Mouse (Mus musculus) liver, adult (tissue): Measurements from ENCODE around the gene Rbm47.

Experiments
- GATA4 ChIP-seq: IDR thresholded peaks from 2 replicates; pipeline ENCODE4 v1.6.1; 2014; ENCODE audit warnings: mild to moderate bottlenecking, low read length; ENCODE audit not compliant: insufficient replicate concordance

The Rbm47 gene

GRCm38 (mm10) chr5:66143093-66144032 lies 29.6 kb downstream of the Rbm47 start:
- no peak for TF ChIP-seq GATA4

GRCm38 (mm10) chr5:66141474-66141873 lies 31.4 kb downstream of the Rbm47 start:
- no peak for TF ChIP-seq GATA4

- no peak for TF ChIP-seq GATA4
These were observed 33.2 kb downstream of the Rbm47 start for GRCm38 (mm10) chr5:66139634-66140295.

- TF ChIP-seq GATA4: no peak
These were observed 33.7 kb downstream of the Rbm47 start for GRCm38 (mm10) chr5:66139171-66139570.

GRCm38 (mm10) chr5:66138597-66138996 lies 34.3 kb downstream of the Rbm47 start:
- TF ChIP-seq GATA4: no peak

GRCm38 (mm10) chr5:66137250-66137649 lies 35.7 kb downstream of the Rbm47 start:
- TF ChIP-seq GATA4: no peak

GRCm38 (mm10) chr5:66135853-66136210 lies 37.1 kb downstream of the Rbm47 start:
- no peak for TF ChIP-seq GATA4

GRCm38 (mm10) chr5:66135161-66135852 lies 37.6 kb downstream of the Rbm47 start:
- no peak for TF ChIP-seq GATA4

- TF ChIP-seq GATA4: no peak
These were observed 38.3 kb downstream of the Rbm47 start for GRCm38 (mm10) chr5:66134578-66134977.

- no peak for TF ChIP-seq GATA4
These were observed 44.0 kb downstream of the Rbm47 start for GRCm38 (mm10) chr5:66128948-66129347.

- TF ChIP-seq GATA4: no peak
These were observed 47.5 kb downstream of the Rbm47 start for GRCm38 (mm10) chr5:66125418-66125817.

GRCm38 (mm10) chr5:66124931-66125330 lies 48.0 kb downstream of the Rbm47 start:
- TF ChIP-seq GATA4: no peak

- TF ChIP-seq GATA4: no peak
These were observed 48.9 kb downstream of the Rbm47 start for GRCm38 (mm10) chr5:66124089-66124400.

- no peak for TF ChIP-seq GATA4
These were observed 49.4 kb downstream of the Rbm47 start for GRCm38 (mm10) chr5:66123295-66124088.

- no peak for TF ChIP-seq GATA4
These were observed 51.7 kb downstream of the Rbm47 start for GRCm38 (mm10) chr5:66121255-66121654.

GRCm38 (mm10) chr5:66114751-66115150 lies 58.2 kb downstream of the Rbm47 start:
- TF ChIP-seq GATA4: no peak

GRCm38 (mm10) chr5:66114208-66114607 lies 58.7 kb downstream of the Rbm47 start:
- no peak for TF ChIP-seq GATA4
